Mouse (Mus musculus): ENCODE data around the gene N4bp2.

GRCm38 (mm10) chr5:65866591-65866990, 103.3 kb downstream of the N4bp2 start:
- TF ChIP-seq CTCF (IDR thresholded peaks at IDR 0.05; ENCODE audit: borderline replicate concordance, control insufficient read depth, extremely low read depth, insufficient read depth, low read length, poor library complexity) (no peak), POLR2A (IDR thresholded peaks at IDR 0.05; ENCODE audit: control insufficient read depth, extremely low read depth, insufficient read depth, low read length, poor library complexity) (no peak)
